Mouse (Mus musculus): ENCODE results near the gene Ybey.

Ybey gene

GRCm38 (mm10) chr10:76445996-76446681 is 22.8 kb downstream of the Ybey start:
- in situ Hi-C loops (cut with MboI; ENCODE audit: low sequenced_read_pairs) = no loop called here

GRCm38 (mm10) chr10:76442178-76443088 is 26.5 kb downstream of the Ybey start, which contains the start of gene Pcnt:
Gene Pcnt (minus strand): TSS chr10:76442786.
- in situ Hi-C loops (cut with MboI; ENCODE audit: low sequenced_read_pairs) = no loop called here

GRCm38 (mm10) chr10:76440281-76440680 is 28.6 kb downstream of the Ybey start, which contains the start of gene AC141477.1:
Gene AC141477.1 (minus strand): TSS chr10:76440444.
- in situ Hi-C loops (cut with MboI; ENCODE audit: low sequenced_read_pairs) = no loop called here

- in situ Hi-C loops (cut with MboI; ENCODE audit: low sequenced_read_pairs) = no loop called here
These were observed 29.6 kb downstream of the Ybey start for GRCm38 (mm10) chr10:76439107-76439890.

- in situ Hi-C loops (cut with MboI; ENCODE audit: low sequenced_read_pairs) = no loop called here
These were observed 35.0 kb downstream of the Ybey start for GRCm38 (mm10) chr10:76433925-76434324.

- in situ Hi-C loops (cut with MboI; ENCODE audit: low sequenced_read_pairs) = no loop called here
These were observed 43.2 kb downstream of the Ybey start for GRCm38 (mm10) chr10:76425674-76426073.

GRCm38 (mm10) chr10:76416811-76417210 is 52.1 kb downstream of the Ybey start:
- in situ Hi-C loops (cut with MboI; ENCODE audit: low sequenced_read_pairs) = no loop called here
